Mouse (Mus musculus): ENCODE measurements at regions not wholly inside any gene's neighbourhood (a gene's known extent, or its start where the extent isn't known, plus 50 kb on each side); places are given as distances from the start of the nearest gene placed in this dataset.

DNA sequence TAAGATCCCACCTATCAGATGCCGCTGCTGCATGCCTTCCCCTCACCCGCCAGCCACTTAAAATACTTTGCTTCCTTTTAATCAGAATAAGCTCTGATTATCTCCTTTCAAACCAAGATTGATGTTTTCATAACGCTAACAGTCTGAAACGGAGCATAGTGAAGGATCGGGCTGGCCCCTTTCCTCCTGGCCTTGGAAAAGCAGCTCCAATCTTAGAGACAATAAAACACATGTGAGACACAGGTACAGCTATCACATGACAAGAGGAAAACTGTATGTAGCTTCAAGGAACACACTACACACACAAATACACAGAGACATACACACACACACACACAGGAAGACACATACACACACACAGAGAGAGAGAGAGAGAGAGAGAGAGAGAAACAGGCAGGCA lies 165.3 kb upstream of the Rnf32 start:
- TF ChIP-seq POLR2A (IDR thresholded peaks at IDR 0.05; ENCODE audit: low read depth, low read length) (no peak), CTCF (conservative IDR thresholded peaks at IDR 0.05; ENCODE audit: insufficient read depth, insufficient read length, low read depth, low read length) (no peak)
